Mouse (Mus musculus) adrenal gland, adult (tissue): Measurements from ENCODE around the gene Hspbap1.

Experiments used
- DNase-seq, 2 experiments: peaks; one replicate each; pipeline ENCODE4 v3.0.0; 2022 to 2023; ENCODE audit warnings: low spot score in 1 of 2; ENCODE audit not compliant: inconsistent age in 2 of 2

Hspbap1 gene

DNA sequence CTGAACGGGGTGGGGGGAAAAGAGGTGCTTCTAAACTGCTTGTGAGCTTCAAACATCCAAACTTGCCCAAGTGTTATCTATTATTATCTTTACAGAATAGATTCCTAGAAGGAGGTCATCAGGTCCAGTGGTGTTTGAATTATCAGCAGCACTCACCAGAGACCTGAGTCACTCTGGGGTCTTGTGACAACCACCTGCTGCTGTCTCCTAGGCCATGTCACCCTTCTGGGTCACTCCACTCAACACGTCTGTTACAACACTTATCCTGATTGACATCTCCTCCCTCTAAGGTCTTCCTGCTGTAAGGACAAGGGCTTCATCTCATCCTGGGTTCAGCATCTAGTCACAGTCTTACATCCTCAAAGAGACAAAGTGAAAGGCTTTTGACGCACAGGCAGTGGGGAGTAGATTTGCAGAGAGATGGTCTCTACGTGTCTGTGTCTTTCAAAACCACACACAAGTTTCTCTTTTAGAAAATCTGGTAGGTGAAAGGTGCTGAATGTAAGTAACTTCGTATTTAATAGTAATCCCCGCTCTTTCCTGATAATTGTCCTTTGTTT lies 21.9 kb downstream of the Hspbap1 start:
- no peak for DNase-seq

DNA sequence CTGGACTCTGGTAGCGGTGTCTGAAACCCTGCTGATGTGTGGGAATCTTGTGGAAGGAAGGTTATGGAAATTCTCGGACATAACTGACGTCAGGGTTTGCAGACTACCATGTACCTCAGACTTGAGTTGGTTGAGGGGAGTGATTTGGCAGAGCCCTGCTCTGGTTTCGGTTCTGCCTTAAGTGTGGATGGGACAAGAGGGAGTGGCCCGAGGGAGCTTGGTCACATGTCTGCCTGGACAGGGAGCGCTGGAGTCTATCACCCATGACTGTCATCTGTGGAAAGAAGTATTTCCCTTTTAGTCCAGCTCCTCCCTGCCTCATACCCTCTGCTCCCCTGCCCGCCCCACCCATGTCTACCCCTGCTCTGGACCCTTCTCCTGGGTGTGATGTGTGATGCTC lies 32.0 kb downstream of the Hspbap1 start:
- DNase-seq: no peak

- no peak for DNase-seq
Measured at GRCm38 (mm10) chr16:35803723-35804122, 33.5 kb downstream of the Hspbap1 start.

GRCm38 (mm10) chr16:35806973-35807662 lies 36.9 kb downstream of the Hspbap1 start:
- no peak for DNase-seq

DNA sequence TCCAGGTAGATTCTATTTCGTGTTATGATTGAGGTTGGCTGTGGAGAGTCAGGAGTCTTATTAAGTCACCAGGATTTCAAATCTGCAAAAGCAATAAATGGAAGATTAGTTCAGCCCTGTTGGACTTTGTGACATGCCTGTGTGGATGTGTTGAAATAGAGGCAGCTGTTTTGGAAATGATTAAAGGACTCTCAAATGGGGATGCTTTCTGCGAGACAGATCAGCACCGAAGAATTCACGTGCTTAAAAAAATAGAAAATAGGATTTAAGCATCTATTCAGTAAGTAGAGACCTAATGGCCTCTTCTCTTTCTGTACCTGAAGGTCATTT lies 37.5 kb downstream of the Hspbap1 start:
- DNase-seq: no peak

- no peak for DNase-seq
Measured at GRCm38 (mm10) chr16:35808838-35809237, 38.7 kb downstream of the Hspbap1 start.

DNA sequence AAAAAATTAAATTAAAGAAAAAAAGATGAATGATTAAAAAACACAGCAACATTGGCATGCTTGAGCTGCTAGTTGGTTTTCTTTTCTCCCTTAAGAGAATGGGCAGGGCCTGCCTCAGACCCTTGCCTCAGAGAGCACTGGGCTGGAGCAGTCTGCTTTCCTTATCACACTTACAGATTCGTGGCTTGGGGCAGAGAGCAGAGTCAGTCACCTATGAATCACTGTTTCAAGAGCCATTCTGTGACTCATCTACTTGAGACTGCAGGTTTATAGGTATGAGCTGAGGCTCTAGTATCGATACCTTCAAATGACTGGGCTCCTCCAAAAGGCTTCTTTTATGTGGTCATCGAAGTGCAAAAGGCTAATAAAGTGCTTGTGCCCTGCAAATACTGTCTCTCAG lies 42.9 kb downstream of the Hspbap1 start:
- DNase-seq: no peak

GRCm38 (mm10) chr16:35817255-35818089 lies 47.3 kb downstream of the Hspbap1 start:
- DNase-seq: peak; percentile 81 to 94

- DNase-seq: peak in 1 of 2 experiments; percentile 40
Measured at GRCm38 (mm10) chr16:35829999-35830398, 59.8 kb downstream of the Hspbap1 start.

GRCm38 (mm10) chr16:35832926-35833325 lies 62.8 kb downstream of the Hspbap1 start:
- DNase-seq: peak in 1 of 2 experiments; percentile 78

GRCm38 (mm10) chr16:35834653-35835052 lies 64.5 kb downstream of the Hspbap1 start:
- no peak for DNase-seq

DNA sequence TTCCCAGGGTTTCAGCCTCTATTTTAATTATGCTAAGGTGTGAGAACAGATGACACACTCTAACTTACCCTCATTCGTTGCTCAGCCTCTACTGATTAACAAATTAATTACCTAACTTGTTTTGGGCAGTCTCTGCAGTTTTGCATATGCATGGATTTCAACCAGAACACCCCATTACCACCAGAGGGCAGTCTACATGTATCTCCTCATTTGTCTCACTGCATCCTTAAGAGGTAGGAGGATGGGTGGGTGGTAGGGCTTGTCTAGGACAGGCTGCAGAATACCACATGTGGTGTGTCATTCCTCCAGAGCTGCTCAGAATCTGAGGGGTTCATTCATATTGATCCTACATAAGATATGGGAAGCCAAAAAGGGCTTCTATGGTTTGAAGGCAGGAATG lies 69.5 kb downstream of the Hspbap1 start:
- DNase-seq: peak; percentile 17 to 79

- DNase-seq: no peak
Measured at GRCm38 (mm10) chr16:35847138-35847537, 77.0 kb downstream of the Hspbap1 start.

DNA sequence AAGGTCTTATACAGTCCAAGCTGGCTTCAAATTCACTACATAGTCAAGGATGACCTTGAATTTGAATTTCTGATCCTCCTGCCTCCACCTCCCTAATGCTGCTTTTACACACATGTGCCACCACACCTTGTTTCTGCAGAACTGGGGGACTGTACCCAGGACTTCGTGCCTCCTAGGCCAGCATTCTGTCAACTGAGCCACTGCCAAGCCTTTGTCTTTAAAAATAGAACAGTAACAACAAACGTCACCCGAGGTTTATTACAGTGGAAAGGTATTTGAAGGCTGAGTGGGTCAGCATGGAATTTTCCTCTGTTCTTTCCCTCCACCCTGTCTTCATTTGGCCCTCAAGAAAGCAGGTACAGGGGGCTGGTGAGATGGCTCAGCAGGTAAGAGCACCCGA lies 85.7 kb downstream of the Hspbap1 start:
- peak in 1 of 2 experiments; percentile 42 for DNase-seq

DNA sequence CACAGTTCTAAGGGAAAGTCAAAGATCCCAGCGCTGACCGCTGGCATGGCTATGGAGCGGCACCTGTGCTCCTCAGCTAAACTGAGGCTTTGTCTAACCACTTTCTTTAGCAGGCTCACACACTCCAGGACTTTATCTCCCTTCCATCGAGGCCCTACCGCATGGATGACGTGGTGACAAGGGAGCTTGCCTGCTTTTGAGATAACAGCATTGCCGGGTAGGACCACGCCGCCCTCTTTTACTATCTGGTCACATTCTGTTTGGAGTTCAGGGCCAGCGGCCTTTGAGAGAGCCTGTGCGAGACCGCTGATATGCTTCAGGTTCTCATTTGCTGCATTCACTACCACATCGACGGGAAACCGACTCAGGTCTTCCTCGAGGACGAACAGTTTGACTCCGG lies 86.6 kb downstream of the Hspbap1 start:
- no peak for DNase-seq

DNA sequence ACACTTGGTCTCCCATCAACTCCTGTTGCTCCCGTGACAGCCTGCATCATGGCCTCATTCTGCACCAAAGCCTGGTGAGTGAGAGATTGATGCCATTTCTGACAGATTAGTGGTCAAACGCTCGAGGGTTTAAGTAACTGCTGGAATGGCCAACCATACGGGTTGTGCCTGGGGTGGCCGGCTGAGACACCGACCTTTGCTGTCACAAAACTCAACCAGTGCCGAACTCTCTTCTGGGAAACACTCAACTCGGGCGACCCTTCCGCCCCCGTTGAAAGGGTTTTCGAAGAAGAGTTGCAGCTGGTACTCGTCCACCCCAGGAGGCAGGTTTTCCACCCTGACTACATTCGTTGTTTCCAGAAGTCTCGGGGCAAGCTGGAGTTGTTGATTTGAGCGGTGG lies 90.1 kb downstream of the Hspbap1 start:
- DNase-seq: no peak

- no peak for DNase-seq
Measured at GRCm38 (mm10) chr16:35862057-35862456, 91.9 kb downstream of the Hspbap1 start.

DNA sequence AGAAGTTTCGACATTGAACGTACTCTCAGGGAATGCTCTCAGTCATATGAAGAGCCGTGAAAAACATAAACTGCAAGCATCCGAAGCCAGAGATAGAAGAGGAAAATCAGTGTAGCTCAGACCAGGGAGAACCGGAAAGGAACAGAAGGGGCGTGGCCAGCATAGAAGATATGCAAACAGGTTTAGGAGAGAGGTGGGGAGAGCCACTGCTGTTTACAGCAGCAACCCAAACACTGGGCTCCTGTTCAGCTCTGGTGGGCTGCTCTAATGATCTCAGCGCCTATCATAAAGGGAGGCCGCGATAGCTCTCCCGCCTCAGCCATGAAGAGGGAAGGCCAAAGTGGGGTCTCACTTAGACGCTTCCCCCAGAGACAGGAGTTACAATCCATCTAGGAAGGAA lies 97.6 kb downstream of the Hspbap1 start:
- DNase-seq: no peak

DNA sequence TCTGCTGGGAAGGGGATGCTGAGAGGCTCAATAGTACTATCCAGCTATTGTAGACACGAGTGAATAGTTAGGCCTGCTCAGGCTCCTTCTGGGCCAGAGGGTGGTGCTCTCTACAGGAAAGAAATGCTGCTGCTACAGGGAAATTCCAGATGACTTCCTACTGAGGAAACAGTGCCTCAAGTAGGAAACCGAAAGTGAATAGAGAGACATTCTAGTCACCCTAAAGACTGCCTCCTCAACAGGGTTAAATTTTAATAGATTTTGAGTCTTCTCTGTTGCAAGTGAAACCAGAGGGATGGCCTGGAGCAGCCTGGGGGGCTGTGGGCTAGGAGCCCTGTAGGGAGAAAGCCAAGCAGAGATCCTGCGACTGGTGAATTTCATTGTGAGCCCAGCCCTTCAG lies 99.0 kb downstream of the Hspbap1 start:
- peak; percentile 15 to 65 for DNase-seq

DNA sequence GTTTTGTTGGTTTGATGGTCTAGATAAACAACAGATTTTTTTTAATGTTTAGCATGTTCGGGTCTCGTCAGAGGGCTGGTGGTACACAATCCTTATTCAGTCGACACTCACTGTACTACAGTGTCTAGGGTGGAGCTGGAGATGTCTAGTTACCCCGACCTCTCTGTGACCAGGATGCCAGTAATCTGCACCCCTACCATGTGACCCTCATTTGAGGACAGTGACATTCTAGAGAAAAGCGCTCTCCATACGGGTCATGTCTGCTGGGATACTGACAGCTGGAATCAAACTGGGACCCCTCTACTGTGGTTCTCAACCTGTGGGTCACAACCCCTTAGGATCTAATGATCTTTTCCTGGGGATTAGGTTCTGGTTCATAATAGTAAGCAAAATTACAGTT lies 99.5 kb downstream of the Hspbap1 start:
- no peak for DNase-seq

DNA sequence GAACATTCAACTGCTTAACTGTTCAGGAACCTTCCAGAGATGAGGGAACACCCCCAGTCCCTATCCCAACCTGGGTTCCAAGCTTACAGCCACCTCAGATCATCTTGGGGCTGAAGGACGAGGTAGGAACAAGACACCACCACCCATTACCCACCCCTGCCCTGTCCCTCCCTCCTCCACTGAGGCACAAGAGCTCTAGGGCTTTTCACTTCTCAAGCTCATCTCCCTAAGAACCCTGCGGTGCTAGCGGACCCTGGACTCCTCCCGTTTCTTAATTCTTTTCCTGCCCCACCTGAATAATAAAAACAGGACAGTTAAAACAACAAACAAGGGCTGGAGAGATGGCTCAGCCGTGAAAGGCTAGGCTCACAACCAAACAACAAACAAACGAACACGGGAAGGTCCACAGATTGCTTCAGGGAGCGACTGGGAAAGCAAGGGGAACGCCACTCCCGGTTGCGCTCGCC lies 100.4 kb downstream of the Hspbap1 start:
- DNase-seq: no peak
